Mouse (Mus musculus) CD4-positive naive resting alpha-beta T cell, adult 76 days (primary cell): ENCODE results near the gene Mpc1. TPM values are rescaled to one million over a fixed set of nuclear protein-coding genes. Genes with fewer than 3 reads are reported as not detected.

Experiments used
- total RNA-seq: library from RNA; stranded (reverse); gene quantifications from one replicate; pipeline ENCODE4 v1.2.4, GENCODE M21; 2023

The Mpc1 gene
- total RNA-seq, result 46.1 TPM

GRCm38 (mm10) chr17:8282821-8283525 lies at the start of gene Mpc1:
Gene Mpc1 (plus strand): TSS chr17:8282904.

GRCm38 (mm10) chr17:8235743-8236142 lies 47.0 kb upstream of the Mpc1 start, which contains the start of gene Ccr6:
Gene Ccr6 (plus strand): TSS chr17:8236043.

GRCm38 (mm10) chr17:8310838-8311614 lies 28.3 kb downstream of the Mpc1 start, which contains the start of gene Sft2d1:
Gene Sft2d1 (plus strand): TSS chr17:8311102.

GRCm38 (mm10) chr17:8337159-8337558 lies 54.5 kb downstream of the Mpc1 start, which contains the start of gene Prr18:
Gene Prr18 (plus strand): TSS chr17:8337459.

Other genes with a start within 250 kb of the Mpc1 start
- gene Gm49673, start 135.1 kb upstream of the Mpc1 start, total RNA-seq, result 3.0 TPM
- 29.5 TPM for gene Rnaset2a, start 134.8 kb upstream of the Mpc1 start, total RNA-seq
- 29.4 TPM for gene Fgfr1op, start 117.4 kb upstream of the Mpc1 start, total RNA-seq
- 6.3 TPM for gene Ccr6, start 46.9 kb upstream of the Mpc1 start, total RNA-seq
- 129 TPM for gene Sft2d1, start 28.2 kb downstream of the Mpc1 start, total RNA-seq
- 0.44 TPM for gene Prr18, start 54.6 kb downstream of the Mpc1 start, total RNA-seq
- not detected for gene T2, start 73.1 kb downstream of the Mpc1 start, total RNA-seq
- gene T, start 151.5 kb downstream of the Mpc1 start, total RNA-seq, result not detected
- gene Pde10a, start 242.5 kb downstream of the Mpc1 start, total RNA-seq, result 0.12 TPM